Mouse (Mus musculus): ENCODE data around the gene Negr1. TPM values are rescaled to one million over a fixed set of nuclear protein-coding genes. Genes with fewer than 3 reads are reported as not detected.
"Not testable (repeated sequence)": the region's sequence is repeated elsewhere in the genome, so short reads cannot be mapped to it uniquely, and the experiment has no call there.

Negr1 gene
- polyA plus RNA-seq, 1 experiment from 2014 or later = 61.9 TPM

- Histone ChIP-seq H3K9me3 (ENCODE audit: control insufficient read depth, low read length) (no peaks in the 10 kb centered on the region), H3K36me3 (ENCODE audit: control insufficient read depth, insufficient read depth, low read length) (no peaks in the 10 kb centered on the region), H3K4me1 (ENCODE audit: control insufficient read depth, insufficient read depth, low read length) (no peaks in the 10 kb centered on the region; the same call in 1 of the 2 replicates), H3K4me2 (ENCODE audit: low read length) (no peak overlapping the region), H3K27me3 (ENCODE audit: control insufficient read depth, insufficient read depth, low read length) (no peaks in the 10 kb centered on the region), H3K4me3 (replicated peaks; ENCODE audit: low read depth, low read length) (no peak overlapping the region), H3K9ac (replicated peaks; ENCODE audit: low read length) (no peak overlapping the region), H3K27ac (replicated peaks; ENCODE audit: low read depth, low read length) (no peak overlapping the region)
- no peak for ATAC-seq (ENCODE audit: low FRiP score, low TSS enrichment)
- 88% methylated on average over 2 of the region's 2 CpGs for WGBS
- no peak for DNase-seq
Observed at GRCm38 (mm10) chr3:157044565-157044964, 483.0 kb downstream of the Negr1 start.

GRCm38 (mm10) chr3:157064438-157064837 is 502.8 kb downstream of the Negr1 start:
- not testable (repeated sequence) for H3K36me3 ChIP-seq (ENCODE audit: control insufficient read depth, insufficient read depth, low read length); H3K27ac ChIP-seq (replicated peaks; ENCODE audit: low read depth, low read length); H3K4me2 ChIP-seq (ENCODE audit: low read length); H3K9ac ChIP-seq (replicated peaks; ENCODE audit: low read length); H3K9me3 ChIP-seq (ENCODE audit: control insufficient read depth, low read length); H3K4me3 ChIP-seq (replicated peaks; ENCODE audit: low read depth, low read length); H3K27me3 ChIP-seq (ENCODE audit: control insufficient read depth, insufficient read depth, low read length); DNase-seq; H3K4me1 ChIP-seq (ENCODE audit: control insufficient read depth, insufficient read depth, low read length); ATAC-seq (ENCODE audit: low FRiP score, low TSS enrichment)
- WGBS = 68% methylated on average over 2 of the region's 2 CpGs

GRCm38 (mm10) chr3:157066331-157066730 is 504.7 kb downstream of the Negr1 start:
- no peaks in the 10 kb centered on the region for H3K36me3 ChIP-seq (ENCODE audit: control insufficient read depth, insufficient read depth, low read length)
- no peaks in the 10 kb centered on the region for H3K27me3 ChIP-seq (ENCODE audit: control insufficient read depth, insufficient read depth, low read length)
- no peak for ATAC-seq (ENCODE audit: low FRiP score, low TSS enrichment)
- no peak for DNase-seq
- no peak overlapping the region for H3K4me2 ChIP-seq (ENCODE audit: low read length)
- H3K9ac ChIP-seq (replicated peaks; ENCODE audit: low read length) = no peak overlapping the region
- H3K4me3 ChIP-seq (replicated peaks; ENCODE audit: low read depth, low read length) = no peak overlapping the region
- H3K4me1 ChIP-seq (ENCODE audit: control insufficient read depth, insufficient read depth, low read length) = no peaks in the 10 kb centered on the region
- no peak overlapping the region for H3K27ac ChIP-seq (replicated peaks; ENCODE audit: low read depth, low read length)
- H3K9me3 ChIP-seq (ENCODE audit: control insufficient read depth, low read length) = no peaks in the 10 kb centered on the region

GRCm38 (mm10) chr3:157079250-157079965 is 517.8 kb downstream of the Negr1 start:
- Histone ChIP-seq H3K4me3 (replicated peaks; ENCODE audit: low read depth, low read length) (no peak overlapping the region), H3K27ac (replicated peaks; ENCODE audit: low read depth, low read length) (no peak overlapping the region), H3K36me3 (ENCODE audit: control insufficient read depth, insufficient read depth, low read length) (no peaks in the 10 kb centered on the region), H3K4me2 (ENCODE audit: low read length) (no peak overlapping the region), H3K9ac (replicated peaks; ENCODE audit: low read length) (no peak overlapping the region), H3K27me3 (ENCODE audit: control insufficient read depth, insufficient read depth, low read length) (no peaks in the 10 kb centered on the region), H3K4me1 (ENCODE audit: control insufficient read depth, insufficient read depth, low read length) (0 out of 2 replicates have a peak, but pooled peaks cover 3% of the 10 kb centered on the region), H3K9me3 (ENCODE audit: control insufficient read depth, low read length) (no peaks in the 10 kb centered on the region)
- DNase-seq (no peak), ATAC-seq (ENCODE audit: low FRiP score, low TSS enrichment) (no peak)
- 81% methylated on average over 2 of the region's 2 CpGs for WGBS

- ATAC-seq (ENCODE audit: low FRiP score, low TSS enrichment) (no peak), DNase-seq (no peak)
- Histone ChIP-seq H3K4me1 (ENCODE audit: control insufficient read depth, insufficient read depth, low read length) (0 out of 2 replicates have a peak, but pooled peaks cover 3% of the 10 kb centered on the region), H3K27me3 (ENCODE audit: control insufficient read depth, insufficient read depth, low read length) (no peaks in the 10 kb centered on the region), H3K9ac (replicated peaks; ENCODE audit: low read length) (no peak overlapping the region), H3K27ac (replicated peaks; ENCODE audit: low read depth, low read length) (no peak overlapping the region), H3K4me3 (replicated peaks; ENCODE audit: low read depth, low read length) (no peak overlapping the region), H3K9me3 (ENCODE audit: control insufficient read depth, low read length) (no peaks in the 10 kb centered on the region), H3K4me2 (ENCODE audit: low read length) (no peak overlapping the region), H3K36me3 (ENCODE audit: control insufficient read depth, insufficient read depth, low read length) (no peaks in the 10 kb centered on the region)
- WGBS = 79% methylated on average over 1 of the region's 1 CpGs
Observed at GRCm38 (mm10) chr3:157079966-157080306, 518.3 kb downstream of the Negr1 start.

- H3K4me2 ChIP-seq (ENCODE audit: low read length) = no peak overlapping the region
- DNase-seq = no peak
- no peaks in the 10 kb centered on the region for H3K9me3 ChIP-seq (ENCODE audit: control insufficient read depth, low read length)
- no peaks in the 10 kb centered on the region for H3K36me3 ChIP-seq (ENCODE audit: control insufficient read depth, insufficient read depth, low read length)
- H3K27me3 ChIP-seq (ENCODE audit: control insufficient read depth, insufficient read depth, low read length) = no peaks in the 10 kb centered on the region
- 93% methylated on average over 1 of the region's 1 CpGs for WGBS
- H3K27ac ChIP-seq (replicated peaks; ENCODE audit: low read depth, low read length) = no peak overlapping the region
- H3K4me3 ChIP-seq (replicated peaks; ENCODE audit: low read depth, low read length) = no peak overlapping the region
- ATAC-seq (ENCODE audit: low FRiP score, low TSS enrichment) = no peak
- H3K9ac ChIP-seq (replicated peaks; ENCODE audit: low read length) = no peak overlapping the region
- 0 out of 2 replicates have a peak, but pooled peaks cover 3% of the 10 kb centered on the region for H3K4me1 ChIP-seq (ENCODE audit: control insufficient read depth, insufficient read depth, low read length)
Observed at GRCm38 (mm10) chr3:157080585-157080984, 519.0 kb downstream of the Negr1 start.

GRCm38 (mm10) chr3:157082808-157083784 is 521.5 kb downstream of the Negr1 start:
- H3K36me3 ChIP-seq (ENCODE audit: control insufficient read depth, insufficient read depth, low read length) = no peaks in the 10 kb centered on the region
- H3K27me3 ChIP-seq (ENCODE audit: control insufficient read depth, insufficient read depth, low read length) = no peaks in the 10 kb centered on the region
- no peak overlapping the region for H3K4me2 ChIP-seq (ENCODE audit: low read length)
- DNase-seq (no peak), ATAC-seq (ENCODE audit: low FRiP score, low TSS enrichment) (no peak)
- H3K27ac ChIP-seq (replicated peaks; ENCODE audit: low read depth, low read length) = no peak overlapping the region
- no peaks in the 10 kb centered on the region for H3K9me3 ChIP-seq (ENCODE audit: control insufficient read depth, low read length)
- WGBS = 78% methylated on average over 8 of the region's 8 CpGs
- no peak overlapping the region for H3K4me3 ChIP-seq (replicated peaks; ENCODE audit: low read depth, low read length)
- H3K4me1 ChIP-seq (ENCODE audit: control insufficient read depth, insufficient read depth, low read length) = no peaks in the 10 kb centered on the region
- H3K9ac ChIP-seq (replicated peaks; ENCODE audit: low read length) = no peak overlapping the region

- 87% methylated on average over 1 of the region's 1 CpGs for whole genome bisulfite sequencing
- ATAC-seq (ENCODE audit: low FRiP score, low TSS enrichment) (no peak), DNase-seq (no peak)
- no peaks in the 10 kb centered on the region for H3K4me1 ChIP-seq (ENCODE audit: control insufficient read depth, insufficient read depth, low read length)
- H3K9me3 ChIP-seq (ENCODE audit: control insufficient read depth, low read length) = no peaks in the 10 kb centered on the region
- no peak overlapping the region for H3K4me3 ChIP-seq (replicated peaks; ENCODE audit: low read depth, low read length)
- no peak overlapping the region for H3K27ac ChIP-seq (replicated peaks; ENCODE audit: low read depth, low read length)
- no peak overlapping the region for H3K4me2 ChIP-seq (ENCODE audit: low read length)
- no peak overlapping the region for H3K9ac ChIP-seq (replicated peaks; ENCODE audit: low read length)
- H3K36me3 ChIP-seq (ENCODE audit: control insufficient read depth, insufficient read depth, low read length) = no peaks in the 10 kb centered on the region
- H3K27me3 ChIP-seq (ENCODE audit: control insufficient read depth, insufficient read depth, low read length) = no peaks in the 10 kb centered on the region
Observed at GRCm38 (mm10) chr3:157085180-157085579, 523.6 kb downstream of the Negr1 start.
